Mouse (Mus musculus): ENCODE measurements around the gene Olfr1048.
"Not testable (repeated sequence)": the region's sequence is repeated elsewhere in the genome, so short reads cannot be mapped to it uniquely, and the experiment has no call there.

Olfr1048 gene

DNA sequence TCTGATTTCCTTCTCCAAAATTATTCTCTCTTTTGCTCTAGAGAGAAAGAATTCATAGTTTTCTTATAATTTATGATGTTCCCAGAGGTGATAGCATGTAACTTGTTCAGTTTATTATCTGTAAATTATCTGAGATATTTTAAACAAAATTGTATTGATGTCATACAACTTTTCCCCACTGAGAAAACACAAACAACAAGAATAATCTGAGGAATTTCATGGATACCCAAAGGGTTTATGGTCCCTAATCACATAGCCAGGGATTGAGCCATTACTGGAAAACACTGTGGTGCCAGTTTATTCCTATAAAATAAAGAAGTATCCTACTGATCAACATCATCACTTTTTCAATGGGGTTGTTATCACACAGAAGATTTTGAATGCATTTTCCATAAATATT is at the start of gene Olfr1048:
Gene Olfr1048 (minus strand): TSS at position 101 of the 400 bp plus-strand sequence.
- DNase-seq (ENCODE audit: low spot score in 2 of 2), result no peak

DNA sequence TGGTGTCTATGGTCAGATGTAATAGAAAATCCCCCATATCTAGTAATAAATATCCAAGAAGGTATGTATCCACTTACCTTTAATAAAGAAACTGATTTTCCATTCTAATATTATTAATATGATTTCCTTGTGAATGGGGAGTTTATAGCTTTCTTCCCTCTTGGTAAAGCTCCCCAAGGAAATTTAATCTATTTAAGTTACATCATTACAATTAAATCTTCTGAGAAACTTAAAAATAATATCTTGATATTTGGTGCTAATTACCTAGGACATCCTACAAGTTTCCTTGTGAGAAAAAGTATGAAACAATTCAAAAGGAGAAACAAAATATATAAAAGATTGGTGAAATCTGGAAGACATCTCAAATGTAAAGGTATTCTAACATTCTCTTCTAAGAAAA is 38.9 kb upstream of the Olfr1048 start, which contains the start of gene Olfr1051:
Gene Olfr1051 (minus strand): TSS at position 101 of the 400 bp plus-strand sequence.
- DNase-seq (ENCODE audit: low spot score in 2 of 2), result not testable (repeated sequence)

DNA sequence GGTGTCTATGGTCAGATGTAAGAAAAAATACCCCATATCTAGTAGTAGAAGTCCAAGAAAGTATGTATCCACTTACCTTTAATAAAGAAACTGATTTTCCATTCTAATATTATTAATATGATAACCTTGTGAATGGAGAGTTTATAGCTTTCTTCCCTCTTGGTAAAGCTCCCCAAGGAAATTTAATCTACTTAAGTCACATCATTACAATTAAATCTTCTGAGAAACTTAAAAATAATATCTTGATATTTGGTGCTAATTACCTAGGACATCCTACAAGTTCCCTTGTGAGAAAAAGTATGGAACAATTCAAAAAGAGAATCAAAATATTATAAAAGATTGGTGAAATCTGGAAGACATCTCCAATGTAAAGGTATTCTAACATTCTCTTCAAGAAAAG is 18.1 kb upstream of the Olfr1048 start, which contains the start of gene Olfr1049:
Gene Olfr1049 (minus strand): TSS at position 101 of the 400 bp plus-strand sequence.
- DNase-seq (ENCODE audit: low spot score in 2 of 2), result not testable (repeated sequence)

DNA sequence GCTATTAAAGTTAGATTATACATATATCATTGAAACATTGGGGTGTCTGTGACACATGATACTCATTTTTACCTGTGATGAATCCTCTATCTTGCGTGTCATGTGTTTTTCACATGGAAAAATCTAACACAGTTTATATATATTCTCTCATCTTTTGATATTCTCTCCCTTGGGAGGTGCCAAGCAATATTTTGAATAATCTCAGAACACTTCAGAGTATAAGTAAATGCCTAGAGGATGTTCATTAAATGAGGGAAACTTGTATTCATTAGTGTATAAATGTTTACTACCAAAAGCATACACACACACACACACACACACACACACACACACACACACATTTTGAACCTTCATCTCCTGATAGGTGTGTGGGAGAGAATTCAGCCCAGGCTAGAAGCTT is 8.8 kb downstream of the Olfr1048 start, which contains the start of gene Olfr1047:
Gene Olfr1047 (minus strand): TSS at position 101 of the 400 bp plus-strand sequence.
- DNase-seq (ENCODE audit: low spot score in 2 of 2), result no peak

DNA sequence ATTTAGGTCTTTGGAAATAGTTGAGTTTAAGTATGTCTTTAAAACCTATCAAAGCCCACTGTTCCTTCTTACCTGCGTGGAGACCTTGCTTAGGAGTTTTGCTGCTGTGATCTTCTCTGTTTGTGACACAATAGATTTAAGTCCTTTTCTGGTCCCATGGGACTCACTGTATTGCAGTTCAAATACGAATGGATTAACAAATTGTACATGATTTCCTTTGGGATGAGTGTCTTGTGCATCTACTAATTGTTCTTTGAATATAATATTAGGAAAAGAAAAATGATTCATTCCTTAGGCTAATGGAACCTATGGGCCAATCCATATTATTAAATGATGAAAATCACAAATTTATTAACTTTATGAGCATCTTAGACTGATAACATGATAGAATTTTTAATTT is 20.9 kb downstream of the Olfr1048 start, which contains the start of gene Olfr1046:
Gene Olfr1046 (minus strand): TSS at position 101 of the 400 bp plus-strand sequence.
- no peak for DNase-seq (ENCODE audit: low spot score in 2 of 2)

DNA sequence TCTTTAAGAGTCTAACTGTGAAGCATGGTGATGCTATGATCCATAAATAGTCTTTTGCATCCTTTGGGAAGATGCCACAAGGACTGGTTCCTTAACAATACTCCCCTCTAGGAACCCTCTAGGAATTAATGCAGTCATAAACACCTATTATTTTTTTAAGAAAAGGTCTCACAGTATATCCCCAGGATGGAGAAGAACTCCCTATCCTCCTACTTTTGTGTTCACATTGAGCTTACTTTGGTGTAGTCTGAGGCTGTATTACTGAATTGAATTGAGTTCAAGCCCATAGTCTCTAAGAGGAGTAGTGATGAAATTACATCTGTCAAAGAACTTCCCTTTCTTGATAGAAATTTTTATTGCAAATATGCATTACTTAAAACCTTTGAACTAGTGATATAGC is 37.2 kb downstream of the Olfr1048 start, which contains the start of gene Olfr1045:
Gene Olfr1045 (minus strand): TSS at position 101 of the 400 bp plus-strand sequence.
- no peak for DNase-seq (ENCODE audit: low spot score in 2 of 2)

DNA sequence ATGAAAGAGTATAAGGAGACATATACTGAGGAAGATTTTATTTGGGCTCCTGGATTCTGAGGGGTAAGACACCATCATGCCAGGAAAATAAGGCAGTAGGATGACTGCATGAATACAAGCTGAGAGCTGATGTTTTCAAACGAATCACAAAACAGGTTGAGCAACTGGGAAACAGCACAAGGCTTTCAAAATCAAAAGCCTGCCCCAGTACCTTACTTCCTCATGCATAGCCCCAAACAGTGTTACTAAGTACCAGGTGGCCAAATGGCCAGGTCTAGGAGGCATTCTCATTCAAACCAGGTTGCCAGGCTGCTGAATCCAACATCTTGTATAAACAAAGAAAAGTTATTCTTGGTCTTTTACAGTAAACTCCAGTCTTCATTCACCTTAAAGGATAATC is 44.2 kb downstream of the Olfr1048 start:
- DNase-seq (ENCODE audit: low spot score in 2 of 2), result no peak

DNA sequence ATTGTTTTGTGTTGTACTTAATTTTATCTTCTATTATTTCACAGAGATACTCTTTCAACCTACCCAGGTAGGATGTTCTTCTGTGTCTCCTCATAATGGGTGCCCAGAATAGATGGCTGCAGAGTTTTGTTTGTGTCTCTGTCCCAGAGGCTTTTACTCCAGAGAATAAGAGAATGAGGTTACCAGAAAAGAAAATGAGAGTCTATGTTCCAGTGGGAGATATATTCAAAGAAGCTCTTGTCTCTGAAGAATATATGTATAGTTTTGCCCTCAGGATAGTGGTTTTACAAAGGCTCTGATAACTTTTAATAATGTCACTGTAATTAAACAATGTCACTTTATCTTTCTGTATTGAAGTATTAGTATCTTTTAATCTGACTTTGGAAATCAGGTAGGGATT is 54.5 kb downstream of the Olfr1048 start, which contains the start of gene Olfr52:
Gene Olfr52 (minus strand): TSS at position 101 of the 400 bp plus-strand sequence.
- no peak for DNase-seq (ENCODE audit: low spot score in 2 of 2)
